Mouse (Mus musculus) limb, embryonic 11.5 days (tissue): ENCODE data around the gene Lemd1. TPM values are rescaled to one million over a fixed set of nuclear protein-coding genes. Genes with fewer than 3 reads are reported as not detected.

ENCODE experiments used
- ATAC-seq: fragments of 200-750 bp; cut with Nextera tagmentation; 2 replicates; pipeline ENCODE4 v1.8.0; 2017; ENCODE audit warnings: low read depth; ENCODE audit not compliant: insufficient number of reproducible peaks, low FRiP score, low TSS enrichment
- DNase-seq: peaks from one replicate; pipeline ENCODE4 v3.0.0-alpha.2; 2015; ENCODE audit warnings: low spot score
- H3K27ac ChIP-seq: fragments of 300-500 bp; sonication (generic); replicated peaks from 2 replicates; pipeline ENCODE4 v1.5.1; 2014; ENCODE audit warnings: low read depth, mild to moderate bottlenecking, low read length
- H3K27me3 ChIP-seq: fragments of 300-500 bp; sonication (generic); 2 replicates; pipeline ENCODE4 v1.6.1; 2014; ENCODE audit warnings: mild to moderate bottlenecking, low read length, mixed read lengths; ENCODE audit not compliant: control insufficient read depth, insufficient read depth
- H3K36me3 ChIP-seq: fragments of 300-500 bp; sonication (generic); 2 replicates; pipeline ENCODE4 v1.6.1; 2014; ENCODE audit warnings: mild to moderate bottlenecking, low read length, moderate library complexity, mixed read lengths; ENCODE audit not compliant: control insufficient read depth, insufficient read depth
- H3K4me1 ChIP-seq: fragments of 300-500 bp; sonication (generic); 2 replicates; pipeline ENCODE4 v1.6.1; 2014; ENCODE audit warnings: low read length, mixed read lengths; ENCODE audit not compliant: control insufficient read depth, insufficient read depth
- H3K4me2 ChIP-seq: fragments of 300-500 bp; sonication (generic); 2 replicates; pipeline ENCODE4 v1.6.1; 2014; ENCODE audit warnings: low read depth, mild to moderate bottlenecking, moderate library complexity; ENCODE audit not compliant: severe bottlenecking
- H3K4me3 ChIP-seq: fragments of 300-500 bp; sonication (generic); 2 replicates; pipeline ENCODE4 v1.5.1; 2014; ENCODE audit warnings: low read depth, low read length
- H3K9ac ChIP-seq: fragments of 300-500 bp; sonication (generic); 2 replicates; pipeline ENCODE4 v1.6.1; 2014; ENCODE audit warnings: mild to moderate bottlenecking, low read length
- H3K9me3 ChIP-seq: fragments of 300-500 bp; sonication (generic); 2 replicates; pipeline ENCODE4 v1.6.1; 2016; ENCODE audit warnings: low read length; ENCODE audit not compliant: control insufficient read depth
- WGBS: fragments of 180-500 bp; shearing (Covaris S2); extraction: QIAGEN DNeasy Blood & Tissue Kit; methylation state at CpG from one replicate; pipeline ENCODE4 v1.1.7; 2014; 5-methylcytosine and 5-hydroxymethylcytosine counted together
- polyA plus RNA-seq: library from polyadenylated mRNA; unstranded; fragments of >200 nt; fragmentation: Nextera tagmentation; extraction: Ambion mirVana; gene quantifications from 2 replicates; pipeline ENCODE4 v1.2.1, GENCODE M21; 2014

The Lemd1 gene
- polyA plus RNA-seq, 1 experiment from 2014 or later, result 1.2 TPM

DNA sequence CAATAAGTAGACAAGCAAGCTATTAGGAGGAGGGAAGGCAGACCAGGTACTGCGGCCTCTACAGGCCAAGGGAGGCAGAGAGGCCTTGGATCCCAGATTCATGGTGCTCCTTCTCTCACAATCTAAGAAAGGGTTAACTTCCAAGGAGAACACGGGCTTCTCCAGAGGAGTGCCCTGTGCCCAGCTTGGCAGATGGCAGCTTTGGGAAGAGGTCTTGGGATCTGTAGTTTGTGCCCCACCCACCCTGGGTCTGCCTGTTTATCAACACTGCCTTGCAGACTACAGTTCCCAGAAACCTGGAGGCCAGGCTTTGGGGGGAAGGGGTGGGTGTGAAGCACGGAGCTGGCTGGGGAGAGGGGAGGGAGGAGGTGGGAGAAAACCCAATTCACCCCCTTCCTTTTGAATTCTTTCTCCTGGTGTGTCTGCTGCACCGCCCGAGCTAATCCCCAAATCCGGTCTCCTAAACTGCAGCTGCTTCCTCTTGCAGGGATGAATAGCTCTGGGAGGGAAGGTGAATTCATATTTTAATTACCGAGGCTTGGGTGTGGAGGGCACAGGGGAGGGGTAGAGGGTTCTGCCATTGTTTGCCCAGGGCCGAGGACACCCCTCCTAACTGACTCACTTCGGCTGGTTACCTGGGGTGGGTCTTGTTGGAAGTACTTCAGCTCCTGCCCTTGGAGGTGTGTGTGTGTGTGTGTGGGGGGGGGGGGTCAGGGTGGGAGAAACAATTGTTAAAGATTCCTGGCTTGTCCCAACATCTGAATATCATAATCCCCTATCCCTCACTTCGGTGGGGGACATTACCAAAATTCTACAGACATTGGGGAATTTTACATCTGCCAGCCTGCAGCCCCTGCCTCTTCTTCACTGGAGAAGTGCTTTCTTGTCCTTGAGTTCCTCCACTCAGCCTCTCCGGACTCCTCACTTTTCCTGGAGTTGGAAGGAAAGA is 9.6 kb downstream of the Lemd1 start:
- 11% methylated on average over 11 of the region's 11 CpGs for WGBS
- Histone ChIP-seq H3K4me3 (no peak overlapping the region), H3K27ac (0 out of 2 replicates have a peak overlapping the region, but pooled peaks have one; percentile 21), H3K4me1 (peaks cover 38% of the 10 kb centered on the region), H3K27me3 (no peaks in the 10 kb centered on the region; the same call in 1 of the 2 replicates), H3K36me3 (no peaks in the 10 kb centered on the region), H3K9ac (peak overlapping the region; percentile 27; the same call in 1 of the 2 replicates), H3K9me3 (no peaks in the 10 kb centered on the region), H3K4me2 (peak overlapping the region; percentile 36)
- DNase-seq (peak; percentile 68), ATAC-seq (peak; percentile 58)

DNA sequence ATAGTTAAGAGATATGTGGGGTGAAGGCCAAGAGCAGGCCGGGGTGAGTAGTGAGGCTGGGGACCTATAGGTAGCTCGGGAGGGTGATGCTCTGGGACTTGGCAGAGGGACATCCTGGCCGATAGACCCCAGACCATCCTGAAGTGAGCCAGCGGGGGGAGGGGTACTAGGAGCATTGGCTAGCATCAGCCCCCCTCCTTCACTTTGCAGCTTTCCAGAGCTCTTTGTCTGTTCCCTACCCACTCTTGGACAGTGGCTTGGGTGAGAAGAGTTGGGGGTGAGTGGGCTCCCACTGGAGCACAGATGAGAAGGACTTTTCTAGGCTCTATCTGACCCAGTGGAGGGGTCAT is 10.3 kb downstream of the Lemd1 start:
- DNase-seq, result peak; percentile 22
- Histone ChIP-seq H3K36me3 (no peaks in the 10 kb centered on the region), H3K4me2 (no peak overlapping the region), H3K27ac (0 out of 2 replicates have a peak overlapping the region, but pooled peaks have one; percentile 21), H3K9me3 (no peaks in the 10 kb centered on the region), H3K27me3 (no peaks in the 10 kb centered on the region; the same call in 1 of the 2 replicates), H3K9ac (no peak overlapping the region), H3K4me1 (peaks cover 32% of the 10 kb centered on the region), H3K4me3 (no peak overlapping the region)
- WGBS, result 40% methylated on average over 4 of the region's 4 CpGs
- no peak for ATAC-seq

- H3K27me3 ChIP-seq, result no peaks in the 10 kb centered on the region; the same call in 1 of the 2 replicates
- H3K4me1 ChIP-seq, result peaks cover 28% of the 10 kb centered on the region
- H3K9me3 ChIP-seq, result no peaks in the 10 kb centered on the region
- H3K4me3 ChIP-seq, result no peak overlapping the region
- DNase-seq (no peak), ATAC-seq (no peak)
- no peak overlapping the region for H3K4me2 ChIP-seq
- H3K36me3 ChIP-seq, result no peaks in the 10 kb centered on the region
- H3K27ac ChIP-seq, result no peak overlapping the region
- H3K9ac ChIP-seq, result no peak overlapping the region
- WGBS, result 55% methylated on average over 2 of the region's 2 CpGs
Measured at GRCm38 (mm10) chr1:132201936-132202335, 10.7 kb downstream of the Lemd1 start.

GRCm38 (mm10) chr1:132202771-132203170 is 11.5 kb downstream of the Lemd1 start:
- DNase-seq (no peak), ATAC-seq (no peak)
- Histone ChIP-seq H3K4me3 (no peak overlapping the region), H3K4me1 (peaks cover 24% of the 10 kb centered on the region), H3K27me3 (no peaks in the 10 kb centered on the region; the same call in 1 of the 2 replicates), H3K4me2 (no peak overlapping the region), H3K9ac (no peak overlapping the region), H3K27ac (no peak overlapping the region), H3K36me3 (no peaks in the 10 kb centered on the region), H3K9me3 (no peaks in the 10 kb centered on the region)
- WGBS, result 93% methylated on average over 5 of the region's 5 CpGs

GRCm38 (mm10) chr1:132205958-132206357 is 14.7 kb downstream of the Lemd1 start:
- no peak overlapping the region for H3K27ac ChIP-seq
- no peak overlapping the region for H3K4me2 ChIP-seq
- DNase-seq (no peak), ATAC-seq (no peak)
- H3K27me3 ChIP-seq, result no peaks in the 10 kb centered on the region
- H3K9ac ChIP-seq, result no peak overlapping the region
- no peaks in the 10 kb centered on the region for H3K9me3 ChIP-seq
- no peak overlapping the region for H3K4me3 ChIP-seq
- peaks cover 16% of the 10 kb centered on the region for H3K4me1 ChIP-seq
- no peaks in the 10 kb centered on the region for H3K36me3 ChIP-seq
- 63% methylated on average over 5 of the region's 5 CpGs for WGBS

DNA sequence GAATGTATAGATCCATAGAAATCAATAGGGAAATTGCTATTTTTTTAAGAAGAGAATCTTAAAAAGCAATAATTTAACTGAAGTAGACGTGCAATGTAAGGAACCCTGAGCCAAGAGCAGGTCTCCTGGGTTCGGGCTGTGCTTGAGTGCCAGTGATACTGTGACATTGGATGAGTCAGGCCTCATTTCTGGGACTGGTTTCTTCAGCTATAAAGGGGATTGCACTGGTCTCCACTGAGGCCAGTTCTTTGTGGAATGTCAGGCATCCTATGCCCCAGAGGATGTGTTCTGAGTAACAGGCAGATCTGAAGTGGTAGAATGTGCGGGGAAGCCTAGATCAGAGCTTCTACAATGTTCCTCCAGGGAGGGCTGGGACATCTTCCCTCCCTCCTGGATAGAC is 15.6 kb downstream of the Lemd1 start:
- no peak overlapping the region for H3K27ac ChIP-seq
- no peaks in the 10 kb centered on the region for H3K27me3 ChIP-seq
- H3K4me1 ChIP-seq, result peaks cover 14% of the 10 kb centered on the region
- no peaks in the 10 kb centered on the region for H3K36me3 ChIP-seq
- no peaks in the 10 kb centered on the region for H3K9me3 ChIP-seq
- H3K9ac ChIP-seq, result no peak overlapping the region
- WGBS, result 85% methylated on average over 3 of the region's 3 CpGs
- H3K4me3 ChIP-seq, result no peak overlapping the region
- H3K4me2 ChIP-seq, result no peak overlapping the region
- DNase-seq (no peak), ATAC-seq (no peak)

DNA sequence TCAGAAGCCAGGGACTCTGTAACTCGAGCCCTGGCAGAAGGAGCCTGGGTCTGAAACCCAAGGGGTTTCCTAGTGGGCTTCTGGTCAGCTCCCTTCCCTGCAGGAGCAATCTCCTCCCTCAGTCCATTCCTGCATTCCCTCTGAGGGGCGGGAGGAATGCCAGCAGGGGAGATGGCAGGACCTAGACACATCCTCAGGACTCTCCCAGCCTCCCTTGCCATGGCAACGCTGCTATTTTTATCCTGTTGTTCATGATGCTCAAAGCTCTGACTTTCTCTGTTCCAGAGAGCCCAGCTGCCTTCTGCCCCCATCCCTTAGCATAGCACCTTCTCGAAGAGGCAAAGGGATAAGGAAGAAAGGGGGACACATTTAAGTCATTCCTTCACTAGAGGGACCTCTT is 16.9 kb downstream of the Lemd1 start:
- Histone ChIP-seq H3K9ac (no peak overlapping the region), H3K4me1 (peaks cover 14% of the 10 kb centered on the region), H3K4me3 (no peak overlapping the region), H3K36me3 (no peaks in the 10 kb centered on the region), H3K27ac (no peak overlapping the region), H3K4me2 (no peak overlapping the region), H3K9me3 (no peaks in the 10 kb centered on the region), H3K27me3 (no peaks in the 10 kb centered on the region)
- no peak for DNase-seq
- 20% methylated on average over 4 of the region's 4 CpGs for WGBS
- no peak for ATAC-seq

DNA sequence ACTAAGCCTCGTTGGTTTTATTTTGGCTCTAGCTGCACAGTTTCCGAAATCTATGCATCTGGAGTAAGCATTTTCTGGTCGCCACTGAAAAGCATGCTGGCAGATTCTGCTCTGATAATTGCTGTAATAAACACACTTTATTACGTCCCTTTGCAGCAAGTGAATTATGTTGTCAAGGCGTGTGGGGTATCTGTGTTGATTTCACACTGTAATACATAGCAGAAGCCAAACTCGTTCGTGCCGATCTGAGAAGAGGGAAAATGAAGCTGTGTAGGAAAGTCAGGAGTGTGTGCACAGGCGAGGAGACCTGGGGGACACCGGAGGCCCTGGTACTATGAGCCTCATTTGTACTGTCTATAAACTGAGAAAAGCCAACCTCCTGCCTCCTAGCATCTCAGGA is 18.2 kb downstream of the Lemd1 start:
- 39% methylated on average over 10 of the region's 10 CpGs for WGBS
- no peaks in the 10 kb centered on the region for H3K27me3 ChIP-seq
- DNase-seq (no peak), ATAC-seq (no peak)
- no peaks in the 10 kb centered on the region for H3K9me3 ChIP-seq
- H3K4me1 ChIP-seq, result peaks cover 14% of the 10 kb centered on the region
- H3K4me3 ChIP-seq, result no peak overlapping the region
- no peaks in the 10 kb centered on the region for H3K36me3 ChIP-seq
- no peak overlapping the region for H3K9ac ChIP-seq
- H3K4me2 ChIP-seq, result no peak overlapping the region
- H3K27ac ChIP-seq, result no peak overlapping the region
